Comparison of ENCODE assay signal across 9 mouse cellular contexts in the genomic region with DNA sequence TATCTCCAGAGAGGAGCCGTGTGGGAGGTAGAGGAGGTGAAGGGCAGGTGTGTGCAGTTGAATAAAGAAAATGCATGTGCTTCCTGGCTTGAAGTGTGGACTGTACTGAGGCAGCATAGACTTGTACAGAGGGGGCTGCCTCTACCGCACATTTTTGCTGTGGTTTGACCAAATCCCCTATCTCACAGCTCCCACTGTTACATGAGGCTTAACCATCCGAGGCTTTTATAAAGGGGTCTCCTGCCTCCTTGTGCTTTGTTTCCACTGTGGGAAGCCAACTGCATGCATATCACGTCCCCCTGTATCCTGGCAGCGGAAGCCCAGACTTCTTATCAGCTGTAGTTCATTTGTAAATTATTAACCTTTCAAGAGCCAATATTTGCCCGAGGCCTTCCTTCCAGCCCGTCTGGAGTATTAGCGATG. TPM values are rescaled to one million over a fixed set of nuclear protein-coding genes. Genes with fewer than 3 reads are reported as not detected.
DNase-seq lines count a peak whose midpoint lies in the region; ATAC-seq and TF ChIP-seq lines count a peak whose summit lies in the region.
"Had no signal": no experiment of that assay in that cellular context is flagged by ENCODE, and none has a peak within 500 bp of the region (broad histone marks: within the 10 kb centered on the region; RNA-seq: fewer than 3 reads in every experiment).

No protein-coding gene starts in this region.

- H3K9ac ChIP-seq in neural tube, embryonic 13.5 days, result peak overlapping the region; percentile 26; the same call in 1 of the 2 replicates
- H3K9ac ChIP-seq in intestine, postnatal 0 days (ENCODE audit: low read depth, low read length), result no peak overlapping the region

- H3K4me3 ChIP-seq in neural tube, embryonic 13.5 days, result no peak overlapping the region
- no peak overlapping the region for H3K4me3 ChIP-seq in intestine, postnatal 0 days (ENCODE audit: low read depth, low read length)
- no peak overlapping the region for H3K4me3 ChIP-seq in midbrain, embryonic 10.5 days

- peak overlapping the region; percentile 43; the same call in 1 of the 2 replicates for H3K27ac ChIP-seq in neural tube, embryonic 13.5 days (replicated peaks)
- H3K27ac ChIP-seq in intestine, postnatal 0 days (ENCODE audit: low read depth, low read length), result 0 out of 2 replicates have a peak overlapping the region, but pooled peaks have one; percentile 24
- peak overlapping the region; percentile 50; the same call in 1 of the 2 replicates for H3K27ac ChIP-seq in midbrain, embryonic 10.5 days (replicated peaks)

- peak; percentile 28; the same call in 1 of the 2 replicates for ATAC-seq in neural tube, embryonic 13.5 days (ENCODE audit: low read depth)
- ATAC-seq in intestine, postnatal 0 days, result peak; percentile 82

- WGBS in neural tube, embryonic 13.5 days, result 42% methylated on average over 8 of the region's 8 CpGs
- WGBS in intestine, postnatal 0 days, result 27% methylated on average over 8 of the region's 8 CpGs
- WGBS in midbrain, embryonic 10.5 days, result 70% methylated on average over 8 of the region's 8 CpGs

- no peak for TF ChIP-seq CTCF in intestine, postnatal 0 days (IDR thresholded peaks at IDR 0.05; ENCODE audit: low read depth)

- H3K27me3 ChIP-seq in neural tube, embryonic 13.5 days, result no peaks in the 10 kb centered on the region
- no peaks in the 10 kb centered on the region for H3K27me3 ChIP-seq in intestine, postnatal 0 days (replicated peaks; ENCODE audit: control insufficient read depth, insufficient read depth, low read length)
- peaks cover 17% of the 10 kb centered on the region; the same call in 1 of the 2 replicates for H3K27me3 ChIP-seq in midbrain, embryonic 10.5 days (ENCODE audit: low read depth, poor library complexity, severe bottlenecking)

- no peak overlapping the region for H3K4me2 ChIP-seq in neural tube, embryonic 13.5 days
- H3K4me2 ChIP-seq in intestine, postnatal 0 days (replicated peaks; ENCODE audit: low read depth), result peak overlapping the region; percentile 51

- H3K4me1 ChIP-seq in neural tube, embryonic 13.5 days (replicated peaks), result peaks cover 26% of the 10 kb centered on the region
- peaks cover 6% of the 10 kb centered on the region; the same call in 1 of the 2 replicates for H3K4me1 ChIP-seq in intestine, postnatal 0 days (replicated peaks; ENCODE audit: control insufficient read depth, insufficient read depth, low read length)
- H3K4me1 ChIP-seq in midbrain, embryonic 10.5 days, result peaks cover 25% of the 10 kb centered on the region

- no peaks in the 10 kb centered on the region for H3K9me3 ChIP-seq in neural tube, embryonic 13.5 days
- H3K9me3 ChIP-seq in intestine, postnatal 0 days (ENCODE audit: control insufficient read depth), result no peaks in the 10 kb centered on the region
- H3K9me3 ChIP-seq in midbrain, embryonic 10.5 days (replicated peaks), result no peaks in the 10 kb centered on the region
- H3K9me3 ChIP-seq: G1E had no signal

- no peak for DNase-seq in neural tube, embryonic 10.5 days (ENCODE audit: extremely low spot score, low spot score)
- no peak for DNase-seq in midbrain, embryonic 10.5 days (ENCODE audit: low spot score)
- no peak for DNase-seq in left cerebral cortex, adult 9 months (ENCODE audit: low spot score in 2 of 2)
- DNase-seq in thymus, postnatal 0 days (ENCODE audit: low spot score), result no peak
- no peak for DNase-seq in cerebellum, postnatal 25 days
- DNase-seq: right cerebral cortex, postnatal 25 days had no signal

- no peaks in the 10 kb centered on the region for H3K36me3 ChIP-seq in neural tube, embryonic 13.5 days
- no peaks in the 10 kb centered on the region for H3K36me3 ChIP-seq in intestine, postnatal 0 days (ENCODE audit: control insufficient read depth, insufficient read depth)
- no peaks in the 10 kb centered on the region for H3K36me3 ChIP-seq in midbrain, embryonic 10.5 days
- H3K36me3 ChIP-seq: G1E had no signal

RNA-seq across cellular contexts. Expression of gene Camk1g, which starts 53.6 kb away (rescaled TPM):
- 31.8 and 34.3 TPM in 2 replicates for polyA plus RNA-seq in neural tube, embryonic 13.5 days (2015; fragmentation: Nextera tagmentation; extraction: Ambion mirVana)
- 0.93 and 1.0 TPM in 2 replicates for polyA plus RNA-seq in intestine, postnatal 0 days (2015; fragmentation: Nextera tagmentation; extraction: Ambion mirVana)
- 12.8 and 18.4 TPM in 2 replicates for polyA plus RNA-seq in midbrain, embryonic 10.5 days (2016; fragmentation: Nextera tagmentation; extraction: Ambion mirVana)
- 1.0 and 2.6 TPM in 2 replicates for polyA plus RNA-seq in thymus, postnatal 0 days (2015; fragmentation: Nextera tagmentation; extraction: Ambion mirVana)
- polyA plus RNA-seq: G1E had no signal
